Mouse (Mus musculus): ENCODE results near the gene Sirt2. TPM values are rescaled to one million over a fixed set of nuclear protein-coding genes. Genes with fewer than 3 reads are reported as not detected.

The Sirt2 gene
- total RNA-seq, 4 experiments from 2014 or later: 129 to 157 (median 142) TPM

- DNase-seq (ENCODE audit: low spot score in 2 of 2): no peak
Measured at GRCm38 (mm10) chr7:28832137-28832536, 65.6 kb downstream of the Sirt2 start.

DNA sequence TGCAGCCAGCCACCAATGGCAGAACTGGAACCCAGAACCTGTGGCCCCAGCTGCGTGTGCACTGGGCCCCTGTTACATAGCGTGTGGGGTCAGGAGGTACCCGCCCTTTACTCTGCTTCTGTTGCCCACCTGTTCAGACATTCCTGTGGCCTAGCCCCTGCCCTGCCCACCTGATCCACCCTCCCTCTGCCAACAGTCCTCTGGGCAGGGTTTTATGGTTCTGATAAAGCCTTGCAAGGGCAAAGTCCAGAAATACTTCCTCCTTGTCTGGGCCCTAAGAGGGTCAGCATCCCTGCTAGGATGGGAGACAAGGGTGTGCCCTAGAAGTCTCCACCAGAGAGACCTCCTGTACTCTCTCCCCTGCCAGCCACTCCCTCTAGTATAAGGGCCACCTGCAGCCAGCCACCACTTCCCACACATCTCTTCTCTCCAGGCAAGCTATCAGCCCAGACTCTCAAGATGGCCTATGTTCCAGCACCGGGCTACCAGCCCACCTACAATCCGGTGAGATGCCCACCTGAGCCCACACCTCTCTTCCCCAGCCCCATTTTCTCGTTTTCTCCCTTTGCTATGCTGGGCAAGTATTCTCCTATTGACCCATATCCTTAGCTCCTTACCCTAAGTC lies 67.3 kb downstream of the Sirt2 start, which contains the start of gene Lgals4:
Gene Lgals4, plus strand, starts transcription at position 132 of the 625 bp plus-strand sequence.
- no peak for DNase-seq (ENCODE audit: low spot score in 2 of 2)

DNA sequence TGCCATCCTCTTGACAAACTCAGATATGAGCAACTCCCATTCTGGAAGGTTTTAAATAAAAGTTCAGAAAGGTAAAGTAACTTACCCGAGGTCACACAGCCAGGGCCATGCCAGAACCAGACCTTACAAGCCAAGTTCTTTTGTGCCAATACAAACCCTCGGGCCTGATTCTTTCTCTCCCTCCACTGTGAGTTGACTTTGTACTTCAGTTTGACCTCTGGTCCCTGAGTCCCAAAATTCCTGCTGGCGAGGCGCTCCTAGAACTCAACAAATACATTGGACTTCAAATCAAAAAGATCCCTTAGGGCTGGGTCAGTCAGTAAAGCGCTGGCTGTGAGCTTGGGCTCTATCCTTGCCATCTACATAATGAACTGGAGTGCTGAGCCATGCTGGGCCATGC lies 70.4 kb downstream of the Sirt2 start:
- no peak for DNase-seq (ENCODE audit: low spot score in 2 of 2)

Other genes starting within 250 kb of the Sirt2 start
- not detected for gene Ifnl3, start 243.9 kb upstream of the Sirt2 start, total RNA-seq (2022)
- not detected for gene Sycn, start 225.8 kb upstream of the Sirt2 start, total RNA-seq (2022)
- gene Nccrp1, start 219.5 kb upstream of the Sirt2 start, total RNA-seq (2022): under 1 TPM in 1 of 4 experiments, not detected in 3; 0.36 TPM
- 10 to 100 TPM; 62.6 to 73.9 (median 66.2) TPM for gene Samd4b, start 168.6 kb upstream of the Sirt2 start, total RNA-seq (2022)
- 10 to 100 TPM; 12.2 to 14.2 (median 13.1) TPM for gene Pak4, start 168.6 kb upstream of the Sirt2 start, total RNA-seq (2022)
- gene Acp7, start 135.4 kb upstream of the Sirt2 start, total RNA-seq (2022): 1 to 10 TPM; 2.2 to 3.8 (median 2.4) TPM
- gene Fbxo27, start 73.9 kb upstream of the Sirt2 start, total RNA-seq (2022): 10 to 100 TPM; 16.1 to 30.5 (median 22.7) TPM
- 1 to 10 TPM in 3 of 4 experiments, under 1 TPM in 1; 0.74 to 2.0 (median 1.8) TPM for gene Fbxo17, start 49.9 kb upstream of the Sirt2 start, total RNA-seq (2022)
- 10 to 100 TPM; 51.7 to 65.6 (median 53.9) TPM for gene Mrps12, start 24.9 kb upstream of the Sirt2 start, total RNA-seq (2022)
- gene Sars2, start 24.7 kb upstream of the Sirt2 start, total RNA-seq (2022): 10 to 100 TPM; 11.2 to 13.9 (median 12.0) TPM
- gene Ccer2, start 10.6 kb upstream of the Sirt2 start, total RNA-seq (2022): 1 to 10 TPM in 2 of 4 experiments, under 1 TPM in 2; 0.32 to 1.4 (median 0.87) TPM
- 10 to 100 TPM; 23.0 to 25.5 (median 24.7) TPM for gene Nfkbib, start 777 bp downstream of the Sirt2 start, total RNA-seq (2022)
- gene Rinl, start 22.2 kb downstream of the Sirt2 start, total RNA-seq (2022): 1 to 10 TPM; 2.5 to 5.3 (median 3.8) TPM
- 100 to 1,000 TPM; 403 to 453 (median 434) TPM for gene Hnrnpl, start 41.8 kb downstream of the Sirt2 start, total RNA-seq (2022)
- 10 to 100 TPM; 64.2 to 77.6 (median 67.7) TPM for gene Ech1, start 58.5 kb downstream of the Sirt2 start, total RNA-seq (2022)
- 1 to 10 TPM; 2.4 to 6.9 (median 4.9) TPM for gene Lgals4, start 67.1 kb downstream of the Sirt2 start, total RNA-seq (2022)
- gene Lgals7, start 97.1 kb downstream of the Sirt2 start, total RNA-seq (2022): not detected
- gene Capn12, start 114.7 kb downstream of the Sirt2 start, total RNA-seq (2022): under 1 TPM; 0.25 to 0.61 (median 0.41) TPM
- gene Actn4, start 195.6 kb downstream of the Sirt2 start, total RNA-seq (2022): 100 to 1,000 TPM; 136 to 138 (median 137) TPM
- gene Eif3k, start 215.1 kb downstream of the Sirt2 start, total RNA-seq (2022): 100 to 1,000 TPM; 182 to 214 (median 197) TPM
- 1 to 10 TPM; 1.3 to 3.5 (median 1.7) TPM for gene Map4k1, start 215.3 kb downstream of the Sirt2 start, total RNA-seq (2022)

Measured in layer of hippocampus, adult 8-10 months (tissue).